Mouse (Mus musculus): ENCODE measurements at regions not wholly inside any gene's neighbourhood (a gene's known extent, or its start where the extent isn't known, plus 50 kb on each side); places are given as distances from the start of the nearest gene placed in this dataset.

- DNase-seq (ENCODE audit: low read depth, low spot score): no peak
Observed at GRCm38 (mm10) chr1:80030635-80031034, 169.7 kb upstream of the Serpine2 start.

GRCm38 (mm10) chr1:80030224-80030623, 169.2 kb upstream of the Serpine2 start:
- no peak for DNase-seq (ENCODE audit: low read depth, low spot score)

- no peak for DNase-seq (ENCODE audit: low read depth, low spot score)
Observed at GRCm38 (mm10) chr1:80025863-80026616, 165.1 kb upstream of the Serpine2 start.

- DNase-seq (ENCODE audit: low read depth, low spot score): no peak
Observed at GRCm38 (mm10) chr1:80023518-80024095, 162.6 kb upstream of the Serpine2 start.

- DNase-seq (ENCODE audit: low read depth, low spot score): no peak
Observed at GRCm38 (mm10) chr1:80021866-80022265, 160.9 kb upstream of the Serpine2 start.

- no peak for DNase-seq (ENCODE audit: low read depth, low spot score)
Observed at GRCm38 (mm10) chr1:80018391-80019065, 157.5 kb upstream of the Serpine2 start.

- no peak for DNase-seq (ENCODE audit: low read depth, low spot score)
Observed at GRCm38 (mm10) chr1:80015474-80015873, 154.5 kb upstream of the Serpine2 start.

GRCm38 (mm10) chr1:80014586-80014985, 153.6 kb upstream of the Serpine2 start:
- DNase-seq (ENCODE audit: low read depth, low spot score): no peak

- DNase-seq (ENCODE audit: low read depth, low spot score): no peak
Observed at GRCm38 (mm10) chr1:80010724-80011123, 149.7 kb upstream of the Serpine2 start.

GRCm38 (mm10) chr1:79999081-79999480, 138.1 kb upstream of the Serpine2 start:
- DNase-seq (ENCODE audit: low read depth, low spot score): no peak

GRCm38 (mm10) chr1:79997911-79998310, 136.9 kb upstream of the Serpine2 start:
- DNase-seq (ENCODE audit: low read depth, low spot score): peak; percentile 18

- no peak for DNase-seq (ENCODE audit: low read depth, low spot score)
Observed at GRCm38 (mm10) chr1:79997456-79997855, 136.5 kb upstream of the Serpine2 start.

- DNase-seq (ENCODE audit: low read depth, low spot score): no peak
Observed at GRCm38 (mm10) chr1:79984721-79985120, 123.7 kb upstream of the Serpine2 start.

GRCm38 (mm10) chr1:79982678-79983280, 121.8 kb upstream of the Serpine2 start:
- peak; percentile 3 for DNase-seq (ENCODE audit: low read depth, low spot score)

- no peak for DNase-seq (ENCODE audit: low read depth, low spot score)
Observed at GRCm38 (mm10) chr1:79979863-79980262, 118.9 kb upstream of the Serpine2 start.

- DNase-seq (ENCODE audit: low read depth, low spot score): no peak
Observed at GRCm38 (mm10) chr1:79978156-79978555, 117.2 kb upstream of the Serpine2 start.

- DNase-seq (ENCODE audit: low read depth, low spot score): no peak
Observed at GRCm38 (mm10) chr1:79956121-79956520, 95.1 kb upstream of the Serpine2 start.

- no peak for DNase-seq (ENCODE audit: low read depth, low spot score)
Observed at GRCm38 (mm10) chr1:79944231-79944630, 83.3 kb upstream of the Serpine2 start.

- DNase-seq (ENCODE audit: low read depth, low spot score): no peak
Observed at GRCm38 (mm10) chr1:79932435-79932834, 71.5 kb upstream of the Serpine2 start.

GRCm38 (mm10) chr1:79927740-79928139, 66.8 kb upstream of the Serpine2 start:
- no peak for DNase-seq (ENCODE audit: low read depth, low spot score)

- no peak for DNase-seq (ENCODE audit: low read depth, low spot score)
Observed at GRCm38 (mm10) chr1:79925776-79926175, 64.8 kb upstream of the Serpine2 start.

- no peak for DNase-seq (ENCODE audit: low read depth, low spot score)
Observed at GRCm38 (mm10) chr1:79921890-79922289, 60.9 kb upstream of the Serpine2 start.
